Mouse (Mus musculus): ENCODE data around the gene Fam57b. TPM values are rescaled to one million over a fixed set of nuclear protein-coding genes. Genes with fewer than 3 reads are reported as not detected.

Fam57b gene
- polyA plus RNA-seq, 1 experiment from 2014 or later, result 0.33 TPM

- no peak overlapping the region for H3K27ac ChIP-seq
- H3K9ac ChIP-seq (replicated peaks), result 0 out of 2 replicates have a peak overlapping the region, but pooled peaks have one; percentile 34
- H3K4me2 ChIP-seq, result no peak overlapping the region
- H3K36me3 ChIP-seq, result peaks cover 88% of the 10 kb centered on the region
- H3K4me3 ChIP-seq (replicated peaks), result no peak overlapping the region
- no peak for ATAC-seq (ENCODE audit: insufficient number of reproducible peaks, insufficient read depth, low FRiP score, low TSS enrichment, low read depth)
- H3K9me3 ChIP-seq, result no peaks in the 10 kb centered on the region
- peaks cover 9% of the 10 kb centered on the region for H3K4me1 ChIP-seq (replicated peaks)
- WGBS, result 75% methylated on average over 9 of the region's 9 CpGs
- H3K27me3 ChIP-seq, result no peaks in the 10 kb centered on the region
Measured at GRCm38 (mm10) chr7:126856741-126857420, 59.4 kb downstream of the Fam57b start.

GRCm38 (mm10) chr7:126860987-126861386, 63.5 kb downstream of the Fam57b start:
- no peaks in the 10 kb centered on the region for H3K9me3 ChIP-seq
- H3K9ac ChIP-seq (replicated peaks), result peak overlapping the region; percentile 68
- H3K4me2 ChIP-seq, result peak overlapping the region; percentile 82
- 63% methylated on average over 5 of the region's 5 CpGs for WGBS
- peaks cover 30% of the 10 kb centered on the region for H3K4me1 ChIP-seq (replicated peaks)
- no peak for ATAC-seq (ENCODE audit: insufficient number of reproducible peaks, insufficient read depth, low FRiP score, low TSS enrichment, low read depth)
- peaks cover 73% of the 10 kb centered on the region for H3K36me3 ChIP-seq
- no peak overlapping the region for H3K27ac ChIP-seq
- H3K27me3 ChIP-seq, result no peaks in the 10 kb centered on the region
- peak overlapping the region; percentile 69 for H3K4me3 ChIP-seq (replicated peaks)

GRCm38 (mm10) chr7:126861429-126862130, 64.1 kb downstream of the Fam57b start, which contains the start of gene Hirip3:
Gene Hirip3, plus strand, starts transcription at chr7:126861972.
- H3K9ac ChIP-seq (replicated peaks), result peak within 1 kb of the TSS; percentile 68
- peak; percentile 90 for ATAC-seq (ENCODE audit: insufficient number of reproducible peaks, insufficient read depth, low FRiP score, low TSS enrichment, low read depth)
- H3K36me3 ChIP-seq, result peaks cover 73% of the 10 kb centered on the region
- peak within 1 kb of the TSS; percentile 69 for H3K4me3 ChIP-seq (replicated peaks)
- 2% methylated on average over 42 of the region's 42 CpGs for WGBS
- peak within 1 kb of the TSS; percentile 82 for H3K4me2 ChIP-seq
- H3K27ac ChIP-seq, result peak within 1 kb of the TSS; percentile 89
- no peaks in the 10 kb centered on the region for H3K27me3 ChIP-seq
- no peaks in the 10 kb centered on the region for H3K9me3 ChIP-seq
- H3K4me1 ChIP-seq (replicated peaks), result peaks cover 30% of the 10 kb centered on the region

DNA sequence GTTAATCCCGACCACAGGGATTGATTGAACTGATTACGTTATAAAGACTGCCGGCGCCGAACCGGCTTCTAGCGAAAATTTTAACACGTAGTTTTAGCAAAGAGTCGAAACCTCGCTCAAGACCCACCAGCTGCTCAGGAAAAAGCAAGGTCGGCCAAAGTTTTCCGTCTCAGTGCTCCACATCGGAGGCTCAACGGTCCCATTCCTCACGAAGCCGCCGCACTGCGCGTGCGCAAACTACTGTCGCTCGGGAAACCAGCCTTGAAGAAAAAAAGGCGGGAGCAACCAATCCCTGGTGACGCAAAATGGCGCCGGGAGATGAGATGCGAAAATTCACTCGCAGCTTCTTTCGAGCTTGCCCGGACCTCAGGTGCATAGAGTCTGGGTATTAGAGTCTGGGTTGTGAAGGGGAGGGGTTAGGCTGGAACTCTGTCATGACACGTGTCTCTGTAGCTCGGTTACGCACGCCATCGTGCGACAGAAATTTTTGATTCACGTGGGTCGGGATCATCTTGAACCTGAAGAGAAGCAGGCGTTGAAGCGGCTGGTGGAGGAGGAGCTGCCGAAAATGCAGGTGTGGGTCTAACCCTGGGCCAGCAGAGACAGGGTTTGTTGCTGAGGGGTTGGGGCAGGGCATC, 64.8 kb downstream of the Fam57b start, which contains the start of gene Ino80e:
Gene Ino80e (minus strand): TSS at position 231 of the 638 bp plus-strand sequence.
- H3K27me3 ChIP-seq, result no peaks in the 10 kb centered on the region
- peak within 1 kb of the TSS; percentile 68 for H3K9ac ChIP-seq (replicated peaks)
- peaks cover 30% of the 10 kb centered on the region for H3K4me1 ChIP-seq (replicated peaks)
- H3K36me3 ChIP-seq, result peaks cover 73% of the 10 kb centered on the region
- WGBS, result under 1% methylated on average over 41 of the region's 41 CpGs
- peak within 1 kb of the TSS; percentile 89 for H3K27ac ChIP-seq
- no peaks in the 10 kb centered on the region for H3K9me3 ChIP-seq
- peak within 1 kb of the TSS; percentile 82 for H3K4me2 ChIP-seq
- H3K4me3 ChIP-seq (replicated peaks), result peak within 1 kb of the TSS; percentile 69
- peak; percentile 53 for ATAC-seq (ENCODE audit: insufficient number of reproducible peaks, insufficient read depth, low FRiP score, low TSS enrichment, low read depth)

DNA sequence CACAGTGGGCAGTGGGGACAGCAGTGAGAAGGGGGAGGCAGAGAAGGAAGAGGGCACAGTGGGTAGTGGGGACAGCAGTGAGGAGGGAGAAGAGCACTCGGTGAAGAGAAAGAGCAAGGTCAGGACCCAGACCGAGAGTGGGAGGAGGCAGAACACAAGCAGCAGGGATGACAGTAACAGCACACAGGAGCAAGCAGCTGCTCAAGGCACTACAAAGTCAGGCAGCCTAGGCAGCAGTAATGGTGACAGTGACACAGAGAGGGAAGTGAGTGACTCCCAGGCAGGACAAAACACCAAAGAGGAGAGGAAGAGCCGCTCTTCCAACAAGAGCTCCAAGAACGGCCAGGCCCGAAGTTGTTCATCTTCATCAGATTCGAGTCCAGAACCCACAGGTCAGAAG, 66.3 kb downstream of the Fam57b start:
- H3K9ac ChIP-seq (replicated peaks), result peak overlapping the region; percentile 68
- no peak for ATAC-seq (ENCODE audit: insufficient number of reproducible peaks, insufficient read depth, low FRiP score, low TSS enrichment, low read depth)
- peaks cover 73% of the 10 kb centered on the region for H3K36me3 ChIP-seq
- H3K4me2 ChIP-seq, result peak overlapping the region; percentile 82
- H3K4me1 ChIP-seq (replicated peaks), result peaks cover 30% of the 10 kb centered on the region
- peak overlapping the region; percentile 69 for H3K4me3 ChIP-seq (replicated peaks)
- peak overlapping the region; percentile 89 for H3K27ac ChIP-seq
- H3K27me3 ChIP-seq, result no peaks in the 10 kb centered on the region
- H3K9me3 ChIP-seq, result no peaks in the 10 kb centered on the region
- 68% methylated on average over 6 of the region's 6 CpGs for WGBS

GRCm38 (mm10) chr7:126867534-126867933, 70.1 kb downstream of the Fam57b start:
- 83% methylated on average over 2 of the region's 2 CpGs for WGBS
- no peak for ATAC-seq (ENCODE audit: insufficient number of reproducible peaks, insufficient read depth, low FRiP score, low TSS enrichment, low read depth)
- H3K27me3 ChIP-seq, result no peaks in the 10 kb centered on the region

GRCm38 (mm10) chr7:126868003-126868402, 70.5 kb downstream of the Fam57b start:
- Histone ChIP-seq H3K27me3 (no peaks in the 10 kb centered on the region), H3K27ac (no peak overlapping the region), H3K4me1 (replicated peaks) (peaks cover 15% of the 10 kb centered on the region), H3K4me2 (no peak overlapping the region), H3K9me3 (no peaks in the 10 kb centered on the region), H3K4me3 (replicated peaks) (no peak overlapping the region), H3K36me3 (peaks cover 96% of the 10 kb centered on the region), H3K9ac (replicated peaks) (no peak overlapping the region)
- no peak for ATAC-seq (ENCODE audit: insufficient number of reproducible peaks, insufficient read depth, low FRiP score, low TSS enrichment, low read depth)
- WGBS, result 86% methylated on average over 12 of the region's 12 CpGs

More at GRCm38 (mm10) chr7:126867534-126867933, 70.1 kb downstream of the Fam57b start:
- H3K9ac ChIP-seq (replicated peaks), result no peak overlapping the region
- H3K9me3 ChIP-seq, result no peaks in the 10 kb centered on the region
- H3K4me1 ChIP-seq (replicated peaks), result peaks cover 20% of the 10 kb centered on the region
- no peak overlapping the region for H3K4me3 ChIP-seq (replicated peaks)
- no peak overlapping the region for H3K4me2 ChIP-seq
- peaks cover 91% of the 10 kb centered on the region for H3K36me3 ChIP-seq
- H3K27ac ChIP-seq, result no peak overlapping the region

- ATAC-seq (ENCODE audit: insufficient number of reproducible peaks, insufficient read depth, low FRiP score, low TSS enrichment, low read depth), result no peak
- Histone ChIP-seq H3K9me3 (no peaks in the 10 kb centered on the region), H3K4me2 (no peak overlapping the region), H3K4me3 (replicated peaks) (no peak overlapping the region), H3K27ac (no peak overlapping the region), H3K27me3 (no peaks in the 10 kb centered on the region), H3K4me1 (replicated peaks) (no peaks in the 10 kb centered on the region), H3K9ac (replicated peaks) (no peak overlapping the region), H3K36me3 (peaks cover 99% of the 10 kb centered on the region)
- 90% methylated on average over 23 of the region's 23 CpGs for WGBS
Measured at GRCm38 (mm10) chr7:126869780-126870519, 72.5 kb downstream of the Fam57b start.

- peaks cover 99% of the 10 kb centered on the region for H3K36me3 ChIP-seq
- no peaks in the 10 kb centered on the region for H3K9me3 ChIP-seq
- ATAC-seq (ENCODE audit: insufficient number of reproducible peaks, insufficient read depth, low FRiP score, low TSS enrichment, low read depth), result no peak
- H3K4me1 ChIP-seq (replicated peaks), result no peaks in the 10 kb centered on the region
- H3K4me2 ChIP-seq, result no peak overlapping the region
- no peak overlapping the region for H3K27ac ChIP-seq
- WGBS, result 98% methylated on average over 2 of the region's 2 CpGs
- H3K27me3 ChIP-seq, result no peaks in the 10 kb centered on the region
- peak overlapping the region; percentile 38; the same call in 1 of the 2 replicates for H3K9ac ChIP-seq (replicated peaks)
- no peak overlapping the region for H3K4me3 ChIP-seq (replicated peaks)
Measured at GRCm38 (mm10) chr7:126870520-126870891, 73.0 kb downstream of the Fam57b start.

DNA sequence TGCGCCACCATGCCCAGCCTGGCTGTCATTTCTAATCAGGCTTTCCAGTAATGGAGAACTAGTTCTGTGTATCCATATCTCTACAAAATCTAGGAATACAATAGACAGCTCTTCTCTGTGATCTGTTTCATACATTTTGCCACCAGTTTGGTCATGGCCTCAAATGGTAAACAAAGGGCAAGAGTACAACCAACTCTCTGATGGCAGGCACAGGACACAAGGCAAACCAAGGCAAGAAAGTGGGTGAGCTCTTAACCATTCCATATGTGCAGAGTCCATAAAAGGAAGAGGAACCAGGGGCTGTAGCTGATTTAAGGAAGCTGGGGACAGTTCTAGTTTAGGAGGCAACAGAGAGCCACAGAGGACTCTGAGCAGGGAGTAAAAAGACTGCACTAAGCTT, 79.8 kb downstream of the Fam57b start:
- Histone ChIP-seq H3K4me1 (replicated peaks) (peaks cover 15% of the 10 kb centered on the region), H3K4me2 (no peak overlapping the region), H3K4me3 (replicated peaks) (no peak overlapping the region), H3K27me3 (no peaks in the 10 kb centered on the region), H3K36me3 (peaks cover 91% of the 10 kb centered on the region), H3K27ac (no peak overlapping the region), H3K9me3 (no peaks in the 10 kb centered on the region), H3K9ac (replicated peaks) (no peak overlapping the region)
- ATAC-seq (ENCODE audit: insufficient number of reproducible peaks, insufficient read depth, low FRiP score, low TSS enrichment, low read depth), result no peak
- WGBS, result 98% methylated on average over 1 of the region's 1 CpGs
